Mouse (Mus musculus) lung, adult 18-20 months (tissue): ENCODE measurements around the gene Rtn4rl1.
A peak's percentile ranks its signal among the peaks of the same experiment; 100 is the strongest.

Experiments
- DNase-seq, 2 experiments: peaks; one replicate each; pipeline ENCODE4 v3.0.0; 2022; ENCODE audit warnings: mixed read lengths in 2 of 2

Rtn4rl1 gene

DNA sequence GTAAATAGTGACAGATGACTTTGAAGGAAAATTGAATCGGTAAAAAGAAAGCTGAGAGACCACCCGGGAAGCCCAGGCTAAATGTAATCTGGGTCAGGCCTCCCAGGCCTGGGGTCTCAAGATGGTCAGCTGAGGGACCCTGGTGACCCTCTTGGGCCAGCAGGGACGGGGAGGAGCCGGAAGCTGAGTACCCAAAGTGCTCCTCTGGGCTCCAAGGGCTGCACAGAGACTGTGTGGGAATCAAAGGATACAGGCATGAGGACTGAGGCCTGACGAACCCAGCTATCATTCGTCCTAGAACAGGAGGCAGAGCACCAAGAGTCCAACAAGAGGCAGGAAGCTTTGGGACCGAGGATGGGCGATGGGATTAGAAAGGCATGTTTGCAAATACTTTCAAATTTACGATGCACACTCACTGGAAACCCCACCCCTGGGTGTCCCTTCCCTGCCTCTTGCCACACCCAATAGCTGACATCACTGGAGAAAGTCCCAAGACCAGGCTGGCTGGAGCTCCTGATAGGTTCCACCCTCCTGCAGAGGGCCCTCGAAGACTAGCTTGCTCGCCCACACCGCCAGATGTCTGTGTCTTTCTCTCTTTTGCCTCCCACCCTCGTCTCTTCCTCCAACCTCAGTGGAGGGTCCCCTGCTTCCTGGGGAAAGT lies 60.8 kb downstream of the Rtn4rl1 start:
- DNase-seq = peak; percentile 76 to 82

DNA sequence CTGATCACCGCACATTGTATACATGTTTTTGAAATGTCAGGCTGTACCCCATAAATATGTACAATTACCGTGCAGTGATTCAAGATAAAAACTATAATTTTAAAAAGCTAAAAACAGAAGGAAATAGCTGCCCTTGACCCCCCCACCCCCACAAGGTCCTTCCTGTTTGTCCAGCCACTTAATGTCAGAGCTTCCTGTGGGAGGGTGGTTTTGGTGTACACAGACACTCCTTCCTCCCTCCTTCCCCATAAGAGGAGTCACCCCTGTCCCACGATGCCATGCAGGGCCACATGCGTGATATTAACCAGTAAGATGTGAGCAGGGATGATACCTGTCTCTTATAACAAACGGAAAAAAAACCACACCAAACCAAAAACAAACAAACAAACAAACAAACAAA lies 61.7 kb downstream of the Rtn4rl1 start:
- DNase-seq = no peak

DNA sequence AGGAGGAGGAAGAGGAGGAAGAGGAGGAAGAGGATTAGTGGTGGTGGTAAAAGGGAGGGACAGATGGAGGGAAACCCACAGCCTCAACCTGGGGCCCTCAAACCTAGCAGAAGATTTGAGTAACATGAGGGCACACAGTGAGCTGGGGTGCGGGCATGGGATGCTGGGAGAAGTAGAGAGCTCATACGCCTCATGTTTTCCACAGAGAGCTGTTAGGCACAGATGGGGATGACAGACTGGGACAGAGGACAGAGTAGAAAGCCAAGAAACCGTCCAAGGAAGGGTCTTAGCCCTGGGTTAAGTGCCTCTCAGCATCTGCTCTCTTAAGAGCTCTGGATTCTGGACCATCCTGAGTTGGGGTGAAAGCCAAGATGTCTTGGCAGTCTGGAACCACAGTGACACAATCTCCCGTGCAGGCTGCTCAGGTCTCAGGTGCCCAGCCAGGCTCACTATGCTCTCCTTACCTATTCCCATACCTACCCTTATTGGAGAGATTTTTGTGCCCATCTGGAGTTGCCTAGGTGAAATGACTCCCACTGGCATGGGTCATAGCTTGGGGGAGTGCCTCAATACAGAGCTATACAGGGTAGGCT lies 63.6 kb downstream of the Rtn4rl1 start:
- no peak for DNase-seq

DNA sequence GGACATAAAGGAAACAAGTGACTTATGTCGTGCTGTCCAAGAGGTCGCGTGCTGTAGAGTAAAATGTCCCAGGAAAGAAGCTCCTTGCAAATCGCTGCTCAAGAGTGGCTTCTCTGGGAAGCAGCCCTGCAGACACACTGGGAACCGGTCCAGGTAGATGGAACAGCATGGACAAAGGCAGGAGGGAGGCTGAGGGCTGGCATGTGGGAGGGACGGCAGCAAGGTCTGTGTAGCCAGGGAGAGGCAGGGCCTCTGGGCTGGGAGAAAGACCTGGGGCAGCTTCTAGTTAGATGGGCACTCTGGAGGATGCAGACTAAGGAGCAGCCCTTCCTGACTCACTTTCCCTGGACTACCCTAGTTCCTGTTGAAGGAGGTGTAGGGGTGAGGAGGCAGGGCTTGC lies 65.8 kb downstream of the Rtn4rl1 start:
- DNase-seq = no peak

DNA sequence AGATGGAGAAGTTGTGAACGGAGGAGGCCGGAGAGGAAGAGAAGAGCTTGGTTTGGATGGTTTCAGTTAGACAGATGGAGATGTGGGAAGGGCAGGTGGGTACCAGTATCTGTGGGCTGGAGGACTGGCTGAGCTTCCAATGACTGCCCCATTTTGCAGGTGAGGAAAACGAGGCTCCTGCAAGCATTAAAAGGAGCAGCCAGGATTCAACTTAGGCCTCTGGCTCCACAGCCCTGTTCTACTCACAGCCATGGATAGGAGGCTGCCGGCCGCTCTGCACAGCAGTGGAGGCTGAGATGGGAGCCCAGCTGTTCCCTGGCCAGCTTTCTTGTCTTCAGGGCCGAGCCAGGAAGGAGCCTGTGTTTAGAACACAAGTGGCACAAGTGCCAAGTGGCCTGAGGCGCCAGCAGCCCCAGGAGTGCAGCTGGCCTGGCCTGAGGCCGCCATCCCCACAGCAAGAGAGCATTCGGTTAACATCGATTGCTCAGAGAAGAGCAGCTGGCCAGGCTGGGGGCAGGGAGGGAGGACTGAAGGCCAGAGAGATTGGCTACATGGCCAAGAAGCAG lies 66.5 kb downstream of the Rtn4rl1 start:
- DNase-seq = peak in 1 of 2 experiments; percentile 44

DNA sequence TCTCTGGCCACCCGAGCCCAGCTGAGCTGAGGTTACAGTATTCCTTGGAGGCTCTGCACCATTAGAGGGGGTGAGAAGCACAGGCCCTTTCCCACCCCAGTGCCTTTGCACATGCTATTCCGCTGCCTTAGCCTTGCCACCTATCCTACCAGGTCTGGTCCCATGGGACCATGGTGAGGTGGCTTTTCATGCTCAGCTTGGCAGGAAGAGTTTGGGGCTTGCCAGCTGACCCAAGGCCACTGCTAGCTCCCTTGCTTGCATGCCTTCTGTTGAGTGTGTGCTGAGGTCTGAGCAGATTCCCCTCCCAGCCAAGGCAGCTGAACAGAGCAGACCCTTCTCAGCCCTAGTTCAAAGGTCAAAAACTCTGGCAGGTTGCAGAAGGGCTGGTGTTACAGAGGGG lies 67.4 kb downstream of the Rtn4rl1 start:
- no peak for DNase-seq

DNA sequence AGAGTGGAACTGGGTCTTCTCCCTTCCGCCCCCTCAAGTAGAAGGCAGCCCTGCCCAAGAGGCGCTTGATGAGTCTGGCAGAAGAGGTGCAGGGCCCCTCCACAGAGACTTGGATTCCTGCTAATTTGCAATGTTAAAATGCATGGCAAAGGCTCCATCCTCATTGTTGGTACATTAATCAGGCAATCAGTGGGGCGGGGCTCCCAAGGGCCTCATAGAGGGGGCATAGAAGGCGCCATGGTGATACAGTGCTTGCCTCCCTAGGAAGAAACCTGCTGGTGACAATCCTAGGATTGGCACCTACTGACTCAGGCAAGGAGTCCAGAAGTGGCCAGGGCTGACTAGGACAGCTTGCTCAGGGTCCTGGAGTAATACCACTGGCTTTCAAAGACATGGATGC lies 68.1 kb downstream of the Rtn4rl1 start:
- no peak for DNase-seq

DNA sequence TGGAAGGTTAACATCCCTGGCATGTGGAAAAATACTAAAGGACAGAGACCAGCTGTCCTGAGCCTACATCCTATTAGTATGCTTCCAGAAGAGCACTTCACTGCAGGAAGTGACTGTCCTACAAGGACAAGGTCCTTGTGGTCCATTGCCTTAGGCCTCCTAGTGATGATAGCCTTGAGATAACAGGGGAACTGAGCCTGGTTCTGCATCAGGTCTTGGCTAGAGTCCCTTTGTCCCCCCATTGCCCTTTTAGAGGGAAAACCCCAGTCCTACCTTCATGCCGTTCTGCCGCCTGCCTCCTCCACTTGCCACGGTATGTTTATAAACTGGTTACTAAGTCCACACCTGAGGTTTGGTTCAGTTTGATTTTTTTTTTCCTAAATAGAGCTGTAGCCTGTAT lies 68.6 kb downstream of the Rtn4rl1 start:
- no peak for DNase-seq

DNA sequence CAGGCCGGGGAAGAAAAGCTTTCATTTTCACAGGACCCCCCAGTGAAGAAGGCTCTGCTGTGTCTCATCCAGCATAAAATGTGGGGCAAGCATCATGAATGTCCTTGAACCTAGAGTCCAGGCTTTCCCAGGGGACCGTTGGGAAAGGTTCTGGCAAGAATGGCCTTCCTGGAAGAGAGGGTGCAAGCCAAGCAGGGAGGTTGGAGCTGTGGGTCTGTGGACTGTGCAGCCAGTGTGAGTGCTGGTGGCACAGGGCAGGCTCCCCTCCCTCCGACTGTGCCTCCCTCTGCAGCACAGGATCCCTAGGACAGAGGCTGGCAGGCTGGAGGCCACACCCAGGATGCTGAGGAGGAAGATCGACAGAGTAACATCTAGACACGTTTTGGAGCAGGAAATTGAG lies 69.2 kb downstream of the Rtn4rl1 start:
- DNase-seq = no peak

DNA sequence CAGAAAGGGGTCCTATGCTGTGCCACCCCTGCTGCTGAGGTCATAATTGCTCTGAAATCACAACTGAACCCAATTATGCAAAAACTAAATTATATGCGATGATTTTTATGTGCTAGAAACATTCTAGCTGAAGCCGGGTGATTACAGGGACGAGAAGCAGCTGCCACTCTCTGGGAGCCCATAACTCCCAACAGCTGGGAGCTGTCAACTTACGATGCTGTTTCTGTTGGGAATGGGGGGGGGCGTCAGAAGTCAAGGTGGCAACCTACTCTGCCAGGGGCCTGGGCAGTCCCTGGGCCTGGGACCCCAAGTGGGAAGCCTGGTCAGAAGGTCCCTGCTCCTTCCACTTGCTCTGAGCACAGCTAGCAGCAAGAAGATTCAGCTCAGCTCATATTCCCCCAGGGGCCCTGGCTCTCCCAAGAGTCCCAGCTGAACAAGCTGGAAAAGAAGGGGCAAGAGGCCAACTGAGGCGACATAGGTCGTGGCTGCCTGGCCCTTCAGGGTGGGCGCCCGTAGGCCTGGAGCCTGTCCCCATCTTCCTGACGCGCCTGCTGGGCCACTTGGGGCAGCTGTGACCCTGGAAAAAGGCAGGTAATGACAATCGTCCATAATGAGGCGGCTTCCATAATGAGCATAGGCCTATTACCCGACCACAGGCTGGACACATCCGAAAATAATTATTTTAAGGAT lies 69.8 kb downstream of the Rtn4rl1 start:
- no peak for DNase-seq

DNA sequence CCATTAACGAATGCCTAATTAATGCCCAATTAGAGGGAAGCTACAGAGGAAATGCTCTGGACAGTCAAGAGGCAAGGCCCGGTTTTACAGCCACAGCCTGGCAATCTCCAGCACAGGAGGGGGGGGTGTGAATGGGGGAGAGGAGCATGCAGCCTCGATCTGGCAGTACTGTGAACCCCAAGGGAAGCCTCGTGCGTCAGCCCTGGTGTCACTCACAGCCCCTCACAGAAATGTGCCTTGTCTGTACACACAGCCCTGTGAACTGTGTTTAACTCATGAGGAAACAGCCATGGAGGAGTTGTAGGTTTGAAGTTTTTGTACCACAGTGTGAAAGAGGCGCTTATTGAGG lies 70.4 kb downstream of the Rtn4rl1 start:
- no peak for DNase-seq

DNA sequence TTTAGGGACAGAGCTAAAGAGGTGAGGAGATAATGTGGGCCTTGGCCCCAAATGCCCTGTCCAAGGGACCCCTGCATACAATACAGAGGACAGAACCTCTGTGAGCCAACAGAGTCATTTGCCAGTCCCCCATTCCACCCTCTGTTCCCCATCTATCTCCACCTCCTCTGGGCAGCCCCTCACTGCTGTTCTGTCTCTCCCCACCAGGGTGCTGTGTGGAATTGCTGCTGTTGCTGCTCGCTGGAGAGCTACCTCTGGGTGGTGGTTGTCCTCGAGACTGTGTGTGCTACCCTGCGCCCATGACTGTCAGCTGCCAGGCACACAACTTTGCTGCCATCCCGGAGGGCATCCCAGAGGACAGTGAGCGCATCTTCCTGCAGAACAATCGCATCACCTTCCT lies 71.0 kb downstream of the Rtn4rl1 start:
- DNase-seq = no peak

DNA sequence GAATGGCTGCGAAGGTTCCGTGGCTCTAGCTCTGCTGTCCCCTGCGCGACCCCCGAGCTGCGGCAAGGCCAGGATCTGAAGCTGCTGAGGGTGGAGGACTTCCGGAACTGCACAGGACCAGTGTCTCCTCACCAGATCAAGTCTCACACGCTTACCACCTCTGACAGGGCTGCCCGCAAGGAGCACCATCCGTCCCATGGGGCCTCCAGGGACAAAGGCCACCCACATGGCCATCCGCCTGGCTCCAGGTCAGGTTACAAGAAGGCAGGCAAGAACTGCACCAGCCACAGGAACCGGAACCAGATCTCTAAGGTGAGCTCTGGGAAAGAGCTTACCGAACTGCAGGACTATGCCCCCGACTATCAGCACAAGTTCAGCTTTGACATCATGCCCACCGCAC lies 72.0 kb downstream of the Rtn4rl1 start:
- DNase-seq = no peak

DNA sequence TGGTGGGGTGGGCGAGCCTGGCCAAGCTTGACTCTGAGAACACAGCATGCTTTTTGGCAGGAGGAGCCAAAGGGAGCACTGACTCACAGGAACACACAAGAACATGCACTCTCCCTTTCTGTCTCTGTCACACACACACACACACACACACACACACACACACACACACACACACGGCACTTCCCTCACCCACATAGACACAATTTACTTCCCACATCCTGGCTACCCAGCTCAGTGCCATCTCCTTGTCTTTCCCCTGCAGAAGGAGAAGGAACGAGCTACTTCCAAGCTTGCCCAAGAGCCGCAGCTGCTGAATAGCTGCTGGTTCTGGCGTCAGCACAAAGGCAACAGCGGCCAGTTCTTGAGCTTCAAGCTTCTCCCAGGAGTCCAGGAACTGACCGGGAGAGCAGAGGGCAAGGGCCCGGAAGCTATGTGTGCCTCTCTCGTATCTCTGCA lies 74.3 kb downstream of the Rtn4rl1 start:
- peak; percentile 50 to 55 for DNase-seq

DNA sequence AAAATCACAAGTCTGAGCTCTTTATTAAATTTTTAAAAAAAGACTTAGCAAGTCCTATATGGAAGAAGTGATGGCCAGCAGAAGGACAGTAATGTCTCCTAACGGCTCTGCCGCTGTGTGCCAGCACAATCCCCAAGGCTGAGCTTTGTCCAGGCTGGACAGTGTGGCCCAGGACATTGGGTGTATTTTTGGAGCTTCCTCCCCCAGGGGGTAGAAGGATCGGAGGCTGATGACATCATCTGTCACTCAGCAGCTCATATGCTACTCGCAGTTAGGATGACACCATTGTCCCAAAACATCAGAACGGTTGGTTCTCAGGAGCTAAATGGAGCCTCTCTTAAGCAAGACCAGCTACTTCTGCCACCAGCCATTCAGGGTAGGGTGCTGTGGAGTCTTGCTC lies 74.9 kb downstream of the Rtn4rl1 start:
- no peak for DNase-seq

DNA sequence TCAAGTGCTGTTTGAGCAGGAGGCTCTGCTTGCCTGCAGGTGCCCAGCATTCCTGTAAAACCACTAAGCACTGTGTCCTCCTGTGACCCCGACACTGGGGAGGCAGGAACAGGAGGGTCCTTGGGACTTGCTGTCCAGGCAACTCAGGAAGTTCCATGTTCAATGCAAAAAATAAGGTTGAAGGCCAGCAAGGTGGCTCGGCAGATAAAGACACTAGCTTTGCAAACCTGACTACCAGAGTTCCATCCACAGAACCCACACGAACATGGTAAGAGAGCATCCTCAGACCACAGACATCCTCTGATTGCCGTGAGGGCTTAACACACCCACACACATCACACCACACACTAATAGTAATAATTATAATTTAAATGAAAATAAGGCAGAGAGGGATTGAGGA lies 75.6 kb downstream of the Rtn4rl1 start:
- no peak for DNase-seq

DNA sequence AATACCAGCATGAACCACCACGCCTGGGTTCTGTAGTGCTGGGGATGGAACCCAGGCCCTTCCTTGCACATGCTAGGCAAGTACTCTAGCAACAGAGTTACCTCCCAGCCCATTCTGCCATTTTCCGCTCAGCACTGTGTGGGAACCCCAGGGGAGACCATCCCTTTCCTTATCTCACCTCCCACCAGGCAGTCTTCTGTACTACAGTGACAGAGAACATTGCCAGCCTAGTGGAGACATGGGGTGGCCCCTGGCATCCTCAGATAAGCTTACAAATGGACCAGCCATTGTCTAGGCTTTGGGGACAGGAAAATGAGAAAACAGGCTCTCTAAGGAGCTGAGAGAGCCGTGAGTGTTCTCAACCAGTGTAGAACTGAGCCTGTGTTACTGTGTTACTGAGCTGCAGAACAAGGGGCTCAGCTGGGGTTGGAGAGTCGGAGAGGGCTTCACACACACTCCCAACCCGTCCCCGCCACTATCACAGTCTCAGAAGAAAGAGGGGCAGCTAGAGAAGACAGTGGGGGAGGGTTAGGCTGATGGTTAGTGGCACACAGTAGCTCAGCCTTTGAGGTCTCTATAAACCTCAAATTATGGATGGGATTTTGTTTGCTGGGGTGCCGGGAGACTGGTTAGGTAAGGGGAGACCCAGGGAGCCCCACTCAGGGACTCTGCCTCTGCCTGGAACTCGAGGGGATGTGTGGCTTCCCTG lies 76.8 kb downstream of the Rtn4rl1 start:
- DNase-seq = no peak

DNA sequence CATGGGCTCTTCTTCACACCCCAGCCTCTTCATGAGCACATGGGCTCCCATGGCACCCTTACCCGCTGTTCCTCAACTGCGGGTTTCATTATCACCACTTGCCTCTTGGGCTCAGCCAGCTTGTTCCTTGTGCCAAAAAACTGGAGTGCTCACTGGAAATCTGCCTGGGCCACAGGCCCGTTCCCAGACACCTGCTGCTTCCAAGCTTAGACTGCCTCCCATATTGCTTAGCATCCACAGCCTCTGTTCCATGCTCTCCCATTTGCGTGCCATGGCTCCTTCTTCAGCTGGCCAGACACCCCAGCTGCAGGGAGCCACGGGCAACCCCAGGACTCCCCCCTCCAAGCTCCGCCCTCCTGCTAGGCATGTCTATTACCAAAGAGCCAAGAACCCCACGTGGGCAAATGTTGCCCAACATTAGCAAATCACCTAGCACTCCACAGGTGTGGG lies 77.4 kb downstream of the Rtn4rl1 start:
- peak; percentile 86 to 91 for DNase-seq

DNA sequence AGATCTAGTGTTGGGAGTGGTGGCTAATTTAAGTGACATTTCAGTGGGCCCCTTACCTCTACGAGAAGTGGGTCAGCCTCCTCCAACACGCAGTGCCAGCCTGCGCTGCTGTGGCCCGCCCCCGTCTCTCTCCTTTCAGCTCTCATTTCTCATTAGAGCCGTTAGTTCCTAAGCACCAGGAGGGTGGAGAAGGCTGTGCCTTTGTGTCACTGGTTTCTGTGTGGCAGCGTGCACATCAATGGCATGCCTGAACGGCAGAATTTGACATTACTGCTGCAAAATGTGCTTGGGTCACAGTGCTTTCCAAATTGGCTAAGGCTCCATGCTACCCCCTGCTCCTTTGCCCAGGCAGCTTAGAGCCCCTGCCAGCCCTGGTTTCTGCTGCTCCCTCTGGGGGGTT lies 79.9 kb downstream of the Rtn4rl1 start:
- no peak for DNase-seq

DNA sequence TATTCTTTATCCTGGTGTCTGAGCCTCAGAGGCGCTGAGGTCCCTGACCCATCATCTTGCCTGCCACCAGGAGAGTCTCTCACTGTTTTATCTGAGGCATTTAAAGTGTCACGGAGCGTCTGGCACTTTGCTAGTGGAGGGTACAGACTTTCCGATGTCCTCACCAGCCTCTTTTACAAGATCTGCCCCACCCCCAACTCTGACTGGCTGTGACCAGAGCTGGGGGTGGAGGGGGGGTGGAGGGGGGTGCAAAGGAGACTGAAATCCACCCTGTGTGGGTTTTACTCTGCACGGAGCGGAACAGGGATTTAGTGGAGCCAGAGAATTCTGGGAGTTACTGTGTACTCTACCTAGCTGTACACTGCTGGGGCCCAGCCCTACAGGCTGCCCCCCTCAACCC lies 81.5 kb downstream of the Rtn4rl1 start:
- DNase-seq = no peak

DNA sequence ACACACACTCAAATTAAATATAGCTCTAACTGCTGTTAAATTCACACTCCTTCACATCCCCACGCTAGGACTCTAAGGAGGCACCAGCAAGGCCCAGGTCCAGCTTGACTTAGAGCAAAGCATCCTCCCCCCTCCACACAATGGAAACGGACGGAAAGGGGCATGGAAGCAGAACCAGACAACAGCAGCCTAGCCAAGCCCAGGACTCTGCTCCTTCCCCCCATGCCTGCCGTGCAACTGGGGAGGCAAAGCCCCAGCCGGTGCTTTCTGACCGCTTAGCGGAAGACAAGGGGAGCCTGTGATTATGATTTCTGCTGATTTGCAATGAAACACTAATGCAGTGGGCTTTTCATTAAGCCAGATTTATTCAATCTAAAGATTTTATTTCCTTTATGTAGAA lies 84.5 kb downstream of the Rtn4rl1 start:
- DNase-seq = no peak

DNA sequence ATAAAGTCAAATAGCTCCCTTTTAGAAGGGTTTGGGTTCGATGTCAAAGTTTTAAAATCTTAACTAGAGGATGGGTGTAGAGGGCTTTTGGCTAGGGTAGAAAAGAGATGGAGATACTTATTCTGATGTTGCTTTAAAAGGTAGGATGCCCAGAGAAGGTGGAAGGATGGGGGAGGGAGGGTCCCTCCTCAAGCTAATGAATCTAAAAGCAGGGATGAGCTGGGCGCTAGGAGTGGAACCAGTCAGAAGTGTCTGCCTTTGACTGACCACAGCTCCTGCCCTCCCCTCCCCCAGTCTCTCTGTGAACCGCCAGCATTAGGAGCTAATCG lies 85.4 kb downstream of the Rtn4rl1 start:
- DNase-seq = no peak

DNA sequence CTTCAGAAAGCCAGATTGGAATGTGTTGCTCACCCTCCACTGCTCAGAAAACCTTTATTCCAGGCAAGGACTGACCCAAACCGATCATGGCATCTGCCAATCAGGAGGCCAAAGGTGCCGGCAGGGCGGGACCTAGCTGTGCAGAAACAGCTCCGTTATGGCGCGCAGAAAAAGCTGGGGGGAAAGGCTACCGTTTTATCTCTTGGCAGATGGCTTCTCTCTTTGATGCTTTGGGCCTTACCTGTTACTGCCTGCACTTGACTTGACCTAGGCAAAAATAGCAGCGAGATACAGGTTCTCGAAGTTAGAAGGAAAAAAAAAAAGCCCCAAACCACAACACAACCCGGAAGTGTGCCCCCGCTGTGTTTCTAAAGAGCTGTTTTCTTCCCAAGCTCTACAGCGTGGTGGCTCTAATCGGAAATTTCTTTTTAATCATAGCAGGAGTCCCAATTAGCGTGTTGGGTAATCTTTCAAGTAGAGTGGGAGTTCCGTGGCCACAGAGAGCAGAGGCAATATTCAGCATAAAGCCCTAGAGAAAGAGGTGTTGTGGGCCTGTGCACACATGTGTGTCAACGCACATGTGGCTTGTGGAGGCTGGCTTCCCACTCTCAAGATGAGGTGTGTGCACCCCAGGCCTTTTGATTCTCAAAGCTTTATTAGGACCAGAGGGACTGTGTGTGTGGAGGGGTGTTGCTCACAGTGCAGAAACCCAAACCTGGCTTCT lies 85.9 kb downstream of the Rtn4rl1 start:
- no peak for DNase-seq
